Mouse (Mus musculus) bone marrow macrophage, adult 2 months (primary cell): ENCODE measurements around the gene Six3. TPM values are rescaled to one million over a fixed set of nuclear protein-coding genes. Genes with fewer than 3 reads are reported as not detected.

Source experiments
- H3K27ac ChIP-seq: 2 replicates; pipeline ENCODE4 v1.5.1; 2012; ENCODE audit warnings: low read depth, low read length; ENCODE audit not compliant: insufficient read depth
- H3K4me1 ChIP-seq: 2 replicates; pipeline ENCODE4 v1.6.1; 2012; ENCODE audit warnings: low read length; ENCODE audit not compliant: control insufficient read depth, insufficient read depth
- H3K4me3 ChIP-seq: 2 replicates; pipeline ENCODE4 v1.5.1; 2012; ENCODE audit warnings: mild to moderate bottlenecking, low read length, moderate library complexity; ENCODE audit not compliant: insufficient read depth
- CTCF ChIP-seq: IDR thresholded peaks from 2 replicates; pipeline ENCODE4 v1.5.1; 2012; ENCODE audit warnings: low read depth, mild to moderate bottlenecking, low read length, moderate library complexity
- POLR2A ChIP-seq: IDR thresholded peaks from 2 replicates; pipeline ENCODE4 v1.6.1; 2012; ENCODE audit warnings: mild to moderate bottlenecking, low read depth, low read length, borderline replicate concordance
- polyA plus RNA-seq: library from polyadenylated mRNA; stranded (reverse); fragments of >200 nt; gene quantifications from 2 replicates; pipeline ENCODE4 v1.2.4, GENCODE M21; 2012; ENCODE audit not compliant: missing spikeins, insufficient read depth, insufficient read length

Gene Six3
- polyA plus RNA-seq: not detected in 2 replicates

DNA sequence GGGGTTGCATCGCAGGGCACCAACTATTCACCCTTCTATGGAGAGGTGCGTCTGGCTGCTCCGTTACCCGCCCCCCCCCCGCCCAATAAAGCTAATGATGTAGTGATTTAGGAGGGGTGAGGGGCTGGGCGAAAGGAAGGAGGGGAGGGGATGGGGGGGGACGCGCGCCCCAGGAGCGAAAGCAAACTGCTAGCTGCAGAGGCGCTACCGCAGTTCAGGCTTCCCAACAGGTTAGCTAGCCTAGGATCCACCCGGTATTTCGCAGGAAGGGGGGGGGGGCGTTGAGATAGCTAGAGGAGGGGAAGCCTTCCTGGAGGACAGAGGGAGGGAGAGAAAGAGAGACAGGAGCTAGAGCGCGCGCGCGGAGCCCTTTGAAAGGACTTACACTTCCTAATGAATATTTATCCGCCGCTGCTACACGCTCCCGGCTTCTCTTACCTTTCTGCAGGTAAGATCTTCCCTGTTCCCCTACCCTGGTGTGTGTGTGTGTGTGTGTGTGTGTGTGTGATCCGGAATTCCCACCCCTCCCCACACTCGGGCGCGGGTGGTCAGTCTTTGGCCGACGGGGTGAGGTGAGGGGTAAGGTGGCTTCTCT lies at the start of gene Six3:
TSS of gene Six3 (plus strand) at position 343 of the 595 bp plus-strand sequence.
- TF ChIP-seq POLR2A: no peak
- no peaks in the 10 kb centered on the region for H3K4me1 ChIP-seq

GRCm38 (mm10) chr17:85564107-85564506 lies 49.3 kb upstream of the Six3 start:
- no peak overlapping the region for H3K27ac ChIP-seq
- H3K4me3 ChIP-seq: no peak overlapping the region
- TF ChIP-seq POLR2A (no peak), CTCF (no peak)
- no peaks in the 10 kb centered on the region for H3K4me1 ChIP-seq

More for the DNA sequence above, at the start of gene Six3:
- H3K27ac ChIP-seq: no peak within 1 kb of the TSS
- no peak within 1 kb of the TSS for H3K4me3 ChIP-seq

DNA sequence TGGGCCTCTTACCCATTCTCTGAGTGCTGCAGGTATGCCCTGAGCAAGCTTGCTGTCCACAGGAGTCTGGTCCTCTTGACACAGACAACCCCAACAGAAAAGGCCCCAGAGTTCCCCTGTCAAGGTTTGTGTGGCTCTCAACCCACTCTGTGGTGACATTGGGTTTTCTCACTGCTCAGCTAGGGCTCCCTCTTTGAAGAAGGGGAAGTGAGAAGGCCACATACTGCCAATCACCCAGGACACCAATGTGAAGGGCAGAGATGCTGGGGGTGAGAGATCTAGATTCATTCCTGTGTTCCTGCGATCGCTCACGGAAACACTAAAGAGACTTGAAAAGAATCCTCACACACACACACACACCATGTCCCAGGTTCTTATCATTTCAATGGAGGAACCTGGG lies 39.4 kb upstream of the Six3 start:
- TF ChIP-seq POLR2A (no peak), CTCF (no peak)
- Histone ChIP-seq H3K27ac (no peak overlapping the region), H3K4me3 (no peak overlapping the region), H3K4me1 (no peaks in the 10 kb centered on the region)

DNA sequence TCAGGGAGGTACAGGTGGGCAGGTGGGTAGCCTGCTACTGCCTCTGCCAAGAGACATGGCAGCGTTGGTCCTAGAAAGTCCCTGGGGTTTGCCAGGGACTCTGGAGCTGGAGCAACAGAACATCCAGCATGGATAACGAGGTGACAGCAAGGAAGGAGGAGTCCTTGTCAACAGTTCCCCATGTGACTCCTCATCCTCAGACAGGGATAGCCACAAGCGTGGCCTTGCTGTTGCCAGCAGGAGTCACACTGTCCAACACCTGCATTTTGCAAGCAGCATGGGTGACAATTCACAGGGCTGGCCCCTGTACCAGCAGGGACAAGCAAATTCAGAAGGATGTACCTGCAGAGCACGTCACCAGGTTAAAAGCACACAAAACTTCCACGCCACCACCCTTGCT lies 35.1 kb upstream of the Six3 start:
- Histone ChIP-seq H3K4me1 (no peaks in the 10 kb centered on the region), H3K4me3 (no peak overlapping the region), H3K27ac (no peak overlapping the region)
- no peak for TF ChIP-seq POLR2A
- TF ChIP-seq CTCF: no peak

- TF ChIP-seq POLR2A: no peak
- TF ChIP-seq CTCF: no peak
- no peaks in the 10 kb centered on the region for H3K4me1 ChIP-seq
Measured at GRCm38 (mm10) chr17:85579350-85579749, 34.1 kb upstream of the Six3 start.

DNA sequence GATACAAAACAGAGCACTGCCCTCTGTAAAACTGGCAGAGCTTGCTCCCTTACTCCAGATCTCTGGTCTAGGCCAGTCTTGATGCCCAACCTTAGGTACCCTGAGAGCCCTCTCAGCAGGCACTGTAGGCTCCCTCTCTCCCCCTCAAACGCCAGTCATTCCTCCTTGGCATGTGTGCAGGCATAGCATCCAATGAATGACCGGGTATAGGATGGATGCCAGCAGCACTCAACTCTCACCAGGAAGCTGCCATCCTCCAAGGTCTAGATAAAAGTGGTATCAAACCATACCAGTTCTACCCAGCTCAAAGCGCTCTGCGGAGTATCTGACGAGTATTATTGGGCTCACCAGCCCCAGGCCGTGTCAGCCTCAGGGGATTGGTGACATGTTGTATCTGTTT lies 33.2 kb upstream of the Six3 start:
- TF ChIP-seq CTCF (no peak), POLR2A (no peak)
- Histone ChIP-seq H3K4me1 (no peaks in the 10 kb centered on the region), H3K4me3 (no peak overlapping the region), H3K27ac (no peak overlapping the region)

More at GRCm38 (mm10) chr17:85579350-85579749, 34.1 kb upstream of the Six3 start:
- Histone ChIP-seq H3K27ac (no peak overlapping the region), H3K4me3 (no peak overlapping the region)

DNA sequence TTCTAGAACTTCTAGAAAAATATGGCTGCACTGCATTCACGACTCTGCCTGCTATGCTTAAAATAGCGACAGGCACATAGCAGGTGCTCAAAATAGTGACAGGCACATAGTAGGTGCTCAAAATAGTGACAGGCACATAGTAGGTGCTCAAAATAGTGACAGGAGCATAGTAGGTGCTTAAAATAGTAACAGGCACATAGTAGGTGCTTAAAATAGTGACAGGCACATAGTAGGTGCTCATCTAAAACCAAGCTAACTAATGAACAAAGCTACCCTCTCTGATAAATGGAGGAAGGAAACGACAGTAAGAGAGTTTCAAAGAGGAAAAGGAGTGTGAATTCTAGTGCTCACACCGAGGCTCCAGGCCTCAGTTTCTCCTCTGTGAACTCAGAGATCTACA lies 29.2 kb upstream of the Six3 start:
- TF ChIP-seq POLR2A (no peak), CTCF (no peak)
- H3K27ac ChIP-seq: no peak overlapping the region

GRCm38 (mm10) chr17:85584573-85584972 lies 28.8 kb upstream of the Six3 start:
- Histone ChIP-seq H3K27ac (no peak overlapping the region), H3K4me1 (no peaks in the 10 kb centered on the region), H3K4me3 (no peak overlapping the region)
- TF ChIP-seq CTCF: no peak
- no peak for TF ChIP-seq POLR2A

More for the DNA sequence above, 29.2 kb upstream of the Six3 start:
- H3K4me3 ChIP-seq: no peak overlapping the region
- H3K4me1 ChIP-seq: no peaks in the 10 kb centered on the region

DNA sequence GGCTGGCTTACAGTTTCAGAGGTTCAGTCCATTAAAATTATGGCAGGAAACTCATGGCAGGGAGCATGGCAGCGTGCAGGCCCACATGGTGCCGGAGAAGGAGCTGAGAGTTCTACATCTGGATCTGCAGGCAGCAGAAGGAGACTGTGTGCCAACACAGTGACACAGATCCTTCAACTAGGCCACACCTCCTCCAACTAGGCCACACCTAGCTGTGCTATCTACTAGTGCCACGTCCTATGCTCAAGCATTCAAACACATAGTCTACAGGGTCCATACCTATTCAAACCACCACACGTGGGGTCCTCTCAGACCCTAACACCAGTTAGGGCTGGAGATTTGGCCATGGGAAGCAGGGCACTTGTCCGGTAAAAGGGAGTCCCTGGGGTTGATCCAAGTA lies 27.6 kb upstream of the Six3 start:
- H3K4me3 ChIP-seq: no peak overlapping the region
- H3K27ac ChIP-seq: no peak overlapping the region
- no peaks in the 10 kb centered on the region for H3K4me1 ChIP-seq
- TF ChIP-seq CTCF (no peak), POLR2A (no peak)

DNA sequence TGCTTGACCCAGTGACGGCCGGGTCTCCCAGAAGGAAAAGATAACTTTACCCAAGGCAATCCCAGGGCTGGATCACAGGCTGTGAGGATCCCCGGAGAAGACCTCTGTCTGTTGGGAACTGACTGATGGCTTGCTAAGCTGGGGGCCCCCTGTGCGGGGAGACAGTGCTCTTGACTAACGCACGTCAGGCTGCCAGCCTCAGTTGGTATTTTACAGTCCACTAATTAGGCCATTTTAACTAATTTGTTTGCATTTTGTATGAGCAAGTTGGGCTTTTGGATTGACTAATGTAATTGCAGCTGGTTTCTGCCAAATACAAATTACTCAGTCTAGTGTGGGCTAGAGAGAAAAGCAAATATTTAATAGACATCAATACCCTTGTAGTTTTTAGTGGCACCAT lies 21.4 kb upstream of the Six3 start:
- Histone ChIP-seq H3K27ac (no peak overlapping the region), H3K4me1 (no peaks in the 10 kb centered on the region), H3K4me3 (no peak overlapping the region)
- TF ChIP-seq POLR2A: no peak
- TF ChIP-seq CTCF: no peak

DNA sequence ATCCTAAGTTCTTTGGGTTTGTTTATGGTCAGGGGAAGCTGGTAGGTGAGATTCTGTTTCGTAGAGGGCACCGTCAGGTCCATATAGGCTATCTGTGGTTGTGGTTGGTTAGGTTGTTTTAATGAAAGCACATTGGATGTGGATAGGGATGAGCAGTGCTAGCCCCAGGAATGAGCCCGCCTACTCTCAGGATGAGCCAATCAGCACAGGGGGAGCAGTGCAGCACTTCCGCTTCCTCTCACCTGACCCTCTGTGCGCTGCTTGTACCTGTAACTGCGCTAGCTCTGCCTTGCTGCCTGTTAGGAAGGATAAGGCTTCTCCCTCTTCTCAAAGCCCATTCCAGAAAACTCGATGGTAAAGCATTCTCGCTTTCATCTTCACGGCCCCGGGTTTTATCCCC lies 17.6 kb upstream of the Six3 start:
- no peak for TF ChIP-seq POLR2A
- TF ChIP-seq CTCF: no peak
- H3K27ac ChIP-seq: no peak overlapping the region
- H3K4me3 ChIP-seq: no peak overlapping the region
- no peaks in the 10 kb centered on the region for H3K4me1 ChIP-seq
